Mouse (Mus musculus) heart, embryonic 10.5 days (tissue): ENCODE measurements around the gene Nptxr. TPM values are rescaled to one million over a fixed set of nuclear protein-coding genes. Genes with fewer than 3 reads are reported as not detected.

ENCODE experiments used
- DNase-seq: peaks from one replicate; pipeline ENCODE4 v3.0.0-alpha.2; 2017; ENCODE audit warnings: low spot score
- H3K27ac ChIP-seq: fragments of 300-500 bp; sonication (generic); 2 replicates; pipeline ENCODE4 v1.5.1; 2016; ENCODE audit warnings: mild to moderate bottlenecking
- H3K27me3 ChIP-seq: fragments of 300-500 bp; sonication (generic); 2 replicates; pipeline ENCODE4 v1.6.1; 2016; ENCODE audit warnings: mild to moderate bottlenecking; ENCODE audit not compliant: poor library complexity, insufficient read depth, severe bottlenecking
- H3K36me3 ChIP-seq: fragments of 300-500 bp; sonication (generic); 2 replicates; pipeline ENCODE4 v1.6.1; 2016; ENCODE audit warnings: mild to moderate bottlenecking, moderate library complexity
- H3K4me1 ChIP-seq: fragments of 300-500 bp; sonication (generic); 2 replicates; pipeline ENCODE4 v1.6.1; 2016; ENCODE audit warnings: mild to moderate bottlenecking
- H3K4me3 ChIP-seq: fragments of 300-500 bp; sonication (generic); 2 replicates; pipeline ENCODE4 v1.5.1; 2016; ENCODE audit warnings: mild to moderate bottlenecking, moderate library complexity
- H3K9me3 ChIP-seq: fragments of 300-500 bp; sonication (generic); 2 replicates; pipeline ENCODE4 v1.6.1; 2016; ENCODE audit warnings: mild to moderate bottlenecking, moderate library complexity
- WGBS: fragments of 180-500 bp; shearing (Covaris S2); methylation state at CpG from one replicate; pipeline ENCODE4 v1.1.7; 2016; 5-methylcytosine and 5-hydroxymethylcytosine counted together
- polyA plus RNA-seq: library from polyadenylated mRNA; unstranded; fragments of >200 nt; fragmentation: Nextera tagmentation; extraction: Ambion mirVana; gene quantifications from 2 replicates; pipeline ENCODE4 v1.2.1, GENCODE M21; 2016

Nptxr gene
- polyA plus RNA-seq, 1 experiment from 2014 or later: 1.1 TPM

GRCm38 (mm10) chr15:79752742-79753419, 51.7 kb downstream of the Nptxr start:
- Histone ChIP-seq H3K27ac (no peak overlapping the region), H3K36me3 (peaks cover 2% of the 10 kb centered on the region; the same call in 1 of the 2 replicates), H3K9me3 (no peaks in the 10 kb centered on the region), H3K4me3 (no peak overlapping the region), H3K27me3 (no peaks in the 10 kb centered on the region), H3K4me1 (peaks cover 24% of the 10 kb centered on the region)
- DNase-seq: no peak
- WGBS: 23% methylated on average over 11 of the region's 11 CpGs

GRCm38 (mm10) chr15:79751772-79752171, 52.8 kb downstream of the Nptxr start:
- no peaks in the 10 kb centered on the region for H3K27me3 ChIP-seq
- peaks cover 2% of the 10 kb centered on the region; the same call in 1 of the 2 replicates for H3K36me3 ChIP-seq
- DNase-seq: no peak
- no peak overlapping the region for H3K4me3 ChIP-seq
- peaks cover 24% of the 10 kb centered on the region for H3K4me1 ChIP-seq
- H3K27ac ChIP-seq: no peak overlapping the region
- H3K9me3 ChIP-seq: no peaks in the 10 kb centered on the region
- WGBS: 80% methylated on average over 17 of the region's 17 CpGs

DNA sequence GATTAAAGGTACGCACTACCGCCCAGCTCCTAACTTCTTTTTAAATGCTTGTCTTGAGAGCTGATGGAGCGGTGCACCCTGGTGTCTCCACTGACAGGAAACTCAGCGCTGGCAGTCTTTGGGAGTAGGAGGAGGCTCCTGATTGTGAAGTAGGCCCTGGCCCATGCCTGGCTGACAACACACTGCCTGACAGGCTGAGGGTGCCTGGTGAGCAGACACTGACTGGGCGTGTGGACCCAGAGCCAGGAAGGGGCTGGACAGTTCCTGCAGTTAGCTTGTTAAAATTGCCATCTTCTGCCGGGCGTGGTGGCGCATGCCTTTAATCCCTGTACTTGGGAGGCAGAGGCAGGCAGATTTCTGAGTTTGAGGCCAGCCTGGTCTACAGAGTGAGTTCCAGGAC, 54.3 kb downstream of the Nptxr start:
- Histone ChIP-seq H3K4me1 (peaks cover 21% of the 10 kb centered on the region), H3K36me3 (peaks cover 2% of the 10 kb centered on the region; the same call in 1 of the 2 replicates), H3K27ac (no peak overlapping the region), H3K27me3 (no peaks in the 10 kb centered on the region), H3K4me3 (no peak overlapping the region), H3K9me3 (no peaks in the 10 kb centered on the region)
- DNase-seq: no peak
- 81% methylated on average over 8 of the region's 8 CpGs for WGBS

- Histone ChIP-seq H3K36me3 (peaks cover 4% of the 10 kb centered on the region; the same call in 1 of the 2 replicates), H3K4me3 (no peak overlapping the region), H3K27ac (no peak overlapping the region), H3K4me1 (peaks cover 23% of the 10 kb centered on the region), H3K27me3 (no peaks in the 10 kb centered on the region), H3K9me3 (no peaks in the 10 kb centered on the region)
- DNase-seq: no peak
- 85% methylated on average over 7 of the region's 7 CpGs for WGBS
Observed at GRCm38 (mm10) chr15:79749162-79749561, 55.4 kb downstream of the Nptxr start.

DNA sequence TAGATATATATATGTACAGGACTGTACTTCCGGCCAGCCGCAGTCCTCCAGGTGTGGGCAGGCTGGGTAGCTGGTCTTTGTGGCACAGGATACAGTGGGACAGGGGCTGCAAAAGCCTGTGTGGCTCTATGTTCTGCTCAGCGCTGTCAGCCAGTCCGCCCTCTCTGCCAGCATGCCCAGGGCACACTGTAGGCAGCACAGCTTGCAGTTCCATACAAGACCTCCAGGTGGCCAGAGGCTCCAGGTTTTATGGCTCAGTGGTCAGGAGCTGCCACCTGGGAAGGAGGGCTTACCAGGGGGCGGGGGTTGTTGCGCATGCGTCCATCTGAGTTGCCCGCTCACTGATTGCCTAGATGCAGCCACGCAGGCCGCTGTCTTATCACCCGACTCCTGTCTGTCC, 56.6 kb downstream of the Nptxr start:
- Histone ChIP-seq H3K4me1 (peaks cover 15% of the 10 kb centered on the region), H3K27ac (no peak overlapping the region), H3K36me3 (peaks cover 6% of the 10 kb centered on the region; the same call in 1 of the 2 replicates), H3K4me3 (no peak overlapping the region), H3K9me3 (no peaks in the 10 kb centered on the region), H3K27me3 (no peaks in the 10 kb centered on the region)
- WGBS: 52% methylated on average over 11 of the region's 11 CpGs
- DNase-seq: no peak

DNA sequence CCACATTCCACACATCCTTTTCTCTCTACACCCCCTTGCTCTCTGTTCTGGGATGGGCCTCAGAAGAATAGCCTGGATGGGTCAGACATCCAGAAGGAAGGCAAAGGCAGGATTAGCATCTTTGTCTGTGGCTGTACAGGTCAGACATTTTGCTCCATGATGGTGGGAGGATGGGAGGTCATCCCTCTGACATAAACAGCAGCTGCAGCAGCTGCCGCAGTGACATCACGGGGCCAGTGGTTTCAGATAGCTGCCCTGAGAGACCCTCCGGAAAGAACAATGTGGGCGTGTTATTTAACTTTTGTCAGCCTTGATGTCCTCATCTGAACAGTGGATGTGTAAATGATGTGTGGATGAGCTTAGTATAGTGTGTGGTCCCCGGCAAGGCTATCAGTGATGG, 58.7 kb downstream of the Nptxr start:
- DNase-seq: no peak
- H3K27ac ChIP-seq: no peak overlapping the region
- WGBS: 85% methylated on average over 5 of the region's 5 CpGs
- no peaks in the 10 kb centered on the region for H3K27me3 ChIP-seq
- H3K9me3 ChIP-seq: no peaks in the 10 kb centered on the region
- H3K4me3 ChIP-seq: no peak overlapping the region
- H3K36me3 ChIP-seq: peaks cover 6% of the 10 kb centered on the region; the same call in 1 of the 2 replicates
- peaks cover 21% of the 10 kb centered on the region for H3K4me1 ChIP-seq

- Histone ChIP-seq H3K27me3 (no peaks in the 10 kb centered on the region), H3K27ac (no peak overlapping the region), H3K4me1 (peaks cover 25% of the 10 kb centered on the region), H3K36me3 (peaks cover 5% of the 10 kb centered on the region; the same call in 1 of the 2 replicates), H3K4me3 (no peak overlapping the region), H3K9me3 (no peaks in the 10 kb centered on the region)
- WGBS: 80% methylated on average over 10 of the region's 10 CpGs
- DNase-seq: no peak
Observed at GRCm38 (mm10) chr15:79745312-79745711, 59.3 kb downstream of the Nptxr start.

GRCm38 (mm10) chr15:79744742-79745141, 59.8 kb downstream of the Nptxr start:
- no peaks in the 10 kb centered on the region for H3K9me3 ChIP-seq
- peaks cover 4% of the 10 kb centered on the region; the same call in 1 of the 2 replicates for H3K36me3 ChIP-seq
- 71% methylated on average over 8 of the region's 8 CpGs for WGBS
- peaks cover 28% of the 10 kb centered on the region for H3K4me1 ChIP-seq
- H3K4me3 ChIP-seq: no peak overlapping the region
- no peaks in the 10 kb centered on the region for H3K27me3 ChIP-seq
- no peak for DNase-seq
- H3K27ac ChIP-seq: no peak overlapping the region

- no peak for DNase-seq
- Histone ChIP-seq H3K27me3 (no peaks in the 10 kb centered on the region), H3K36me3 (peaks cover 11% of the 10 kb centered on the region), H3K9me3 (no peaks in the 10 kb centered on the region), H3K27ac (no peak overlapping the region), H3K4me3 (no peak overlapping the region), H3K4me1 (peaks cover 34% of the 10 kb centered on the region)
- WGBS: 92% methylated on average over 11 of the region's 11 CpGs
Observed at GRCm38 (mm10) chr15:79744001-79744400, 60.6 kb downstream of the Nptxr start.

GRCm38 (mm10) chr15:79742706-79743023, 61.9 kb downstream of the Nptxr start:
- H3K27me3 ChIP-seq: no peaks in the 10 kb centered on the region
- under 1% methylated on average over 23 of the region's 23 CpGs for WGBS
- peaks cover 25% of the 10 kb centered on the region for H3K36me3 ChIP-seq
- DNase-seq: no peak
- peak overlapping the region; percentile 97 for H3K4me3 ChIP-seq
- no peaks in the 10 kb centered on the region for H3K9me3 ChIP-seq
- peak overlapping the region; percentile 98 for H3K27ac ChIP-seq
- peaks cover 34% of the 10 kb centered on the region for H3K4me1 ChIP-seq

DNA sequence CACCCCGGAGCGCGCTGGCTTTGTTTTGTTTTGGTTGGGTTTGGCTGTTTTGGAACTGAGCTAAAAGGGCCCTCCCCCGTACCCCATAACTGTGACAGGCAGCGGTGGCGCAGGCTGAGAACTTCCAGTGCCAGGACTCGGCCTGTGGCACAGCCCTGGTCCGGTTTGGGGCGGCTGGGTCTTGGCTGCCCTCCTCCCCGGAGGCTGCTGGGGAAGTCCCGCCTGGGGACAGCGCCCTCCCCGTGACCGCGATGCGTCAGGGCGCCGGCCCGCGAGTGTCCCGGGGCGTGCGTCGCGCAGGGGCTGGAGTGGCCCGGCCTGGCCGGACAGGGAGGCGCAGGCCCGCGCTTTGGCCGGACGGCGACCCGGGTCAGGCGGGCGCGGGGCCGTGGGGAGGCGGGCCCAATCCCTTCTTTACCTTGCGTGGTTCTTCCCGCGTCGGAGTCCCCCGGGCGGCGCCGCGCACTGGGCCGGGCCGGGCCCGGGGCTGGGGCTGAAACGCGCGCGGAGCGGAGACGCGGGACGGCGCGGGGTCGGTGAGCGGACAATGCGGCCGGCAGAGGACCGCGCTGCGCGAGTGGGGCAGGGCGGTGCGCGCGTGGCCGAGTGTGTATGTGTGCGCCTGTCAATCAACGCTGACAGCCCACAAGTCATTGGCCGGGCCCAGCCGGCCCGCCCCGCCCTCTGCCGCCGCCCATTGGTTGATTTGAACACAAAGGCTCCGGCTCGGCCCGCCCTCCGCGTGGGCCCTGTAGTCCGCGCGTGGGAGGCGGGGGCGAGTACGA, 62.5 kb downstream of the Nptxr start, which contains the start of gene Sun2:
Gene Sun2, minus strand, starts transcription at position 616 of the 785 bp plus-strand sequence.
- Histone ChIP-seq H3K4me3 (peak within 1 kb of the TSS; percentile 97), H3K36me3 (peaks cover 30% of the 10 kb centered on the region), H3K9me3 (no peaks in the 10 kb centered on the region), H3K27ac (peak within 1 kb of the TSS; percentile 98), H3K27me3 (no peaks in the 10 kb centered on the region), H3K4me1 (peaks cover 34% of the 10 kb centered on the region)
- peak; percentile 94 for DNase-seq
- under 1% methylated on average over 93 of the region's 93 CpGs for WGBS

DNA sequence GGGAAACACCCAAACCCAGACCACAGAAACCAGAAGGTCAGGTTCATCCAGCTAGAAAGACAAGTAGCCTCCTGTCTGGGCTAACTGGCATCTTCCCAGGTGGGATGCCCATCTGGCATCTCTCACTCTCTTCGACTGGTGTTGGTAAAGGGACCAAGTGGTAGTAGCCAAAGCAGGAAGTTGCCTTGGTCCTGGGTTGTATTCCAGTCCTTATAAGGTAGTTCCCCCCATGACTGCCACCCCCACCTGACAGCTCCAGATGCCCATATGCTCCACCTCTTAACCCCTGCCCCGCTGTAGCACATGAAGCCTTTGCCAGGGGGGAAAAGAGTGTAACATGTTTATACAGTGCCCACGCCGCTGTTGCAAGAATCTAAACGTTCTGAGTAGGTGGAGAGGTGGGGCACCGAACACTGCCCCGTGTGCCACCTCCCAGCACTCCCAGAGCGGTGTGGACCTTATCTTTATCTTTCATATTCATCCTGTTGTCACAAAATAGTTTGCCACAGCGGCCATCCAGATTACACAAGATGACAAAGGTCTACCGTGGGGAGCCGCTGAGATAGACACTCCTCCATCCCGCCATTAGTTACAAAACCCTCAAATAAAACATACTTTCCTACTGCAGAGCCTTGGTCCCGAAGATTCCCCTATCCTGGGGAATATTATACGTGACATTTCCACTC, 63.2 kb downstream of the Nptxr start:
- Histone ChIP-seq H3K27ac (peak overlapping the region; percentile 98), H3K27me3 (no peaks in the 10 kb centered on the region), H3K9me3 (no peaks in the 10 kb centered on the region), H3K36me3 (peaks cover 38% of the 10 kb centered on the region), H3K4me3 (peak overlapping the region; percentile 97), H3K4me1 (peaks cover 34% of the 10 kb centered on the region)
- DNase-seq: no peak
- 26% methylated on average over 14 of the region's 14 CpGs for WGBS

DNA sequence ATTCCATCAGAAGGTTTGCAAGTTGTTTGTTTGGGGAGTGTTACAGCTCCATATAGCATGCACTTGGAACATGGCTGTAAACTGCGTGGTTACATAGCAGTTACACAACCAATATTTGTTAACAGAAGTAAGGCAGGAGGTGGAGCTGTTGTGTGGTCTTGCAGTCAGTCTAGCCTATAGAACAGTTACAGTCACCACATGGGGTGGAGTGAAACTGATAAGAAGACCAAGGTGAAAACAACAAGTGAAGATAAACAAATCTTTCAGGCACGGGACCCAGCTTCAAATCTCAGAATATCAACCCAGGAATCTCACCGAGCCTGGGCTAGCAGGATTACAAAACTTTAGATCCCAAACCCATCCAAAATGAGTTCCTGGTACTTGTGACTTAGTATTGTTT, 63.8 kb downstream of the Nptxr start:
- 42% methylated on average over 3 of the region's 3 CpGs for WGBS
- Histone ChIP-seq H3K9me3 (no peaks in the 10 kb centered on the region), H3K36me3 (peaks cover 42% of the 10 kb centered on the region), H3K4me1 (peaks cover 35% of the 10 kb centered on the region), H3K27ac (peak overlapping the region; percentile 98; the same call in 1 of the 2 replicates), H3K4me3 (peak overlapping the region; percentile 97), H3K27me3 (no peaks in the 10 kb centered on the region)
- DNase-seq: no peak
